Mouse (Mus musculus): ENCODE measurements at regions not wholly inside any gene's neighbourhood (a gene's known extent, or its start where the extent isn't known, plus 50 kb on each side); places are given as distances from the start of the nearest gene placed in this dataset.

DNA sequence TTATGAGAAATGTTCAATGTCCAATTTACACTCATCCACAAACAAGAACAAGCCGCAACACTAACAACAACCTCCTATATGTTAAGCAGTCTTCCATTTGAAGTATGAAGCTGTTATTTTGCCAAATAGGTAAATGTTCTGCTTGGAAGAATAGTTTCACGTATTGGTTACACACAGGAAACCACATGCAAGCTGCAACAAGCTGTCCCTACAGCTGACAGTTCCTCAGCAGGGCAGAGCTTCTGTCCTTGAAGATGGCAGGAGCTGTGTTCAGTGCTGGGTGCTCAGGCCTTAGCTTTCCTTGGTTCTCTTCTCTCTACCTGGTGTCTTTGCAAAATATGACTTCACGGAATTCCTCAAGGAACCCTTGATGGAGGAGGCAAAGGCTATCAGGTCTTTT, 294.1 kb upstream of the Rnaseh2b start:
- in situ Hi-C loops (cut with MboI), result no loop called here

DNA sequence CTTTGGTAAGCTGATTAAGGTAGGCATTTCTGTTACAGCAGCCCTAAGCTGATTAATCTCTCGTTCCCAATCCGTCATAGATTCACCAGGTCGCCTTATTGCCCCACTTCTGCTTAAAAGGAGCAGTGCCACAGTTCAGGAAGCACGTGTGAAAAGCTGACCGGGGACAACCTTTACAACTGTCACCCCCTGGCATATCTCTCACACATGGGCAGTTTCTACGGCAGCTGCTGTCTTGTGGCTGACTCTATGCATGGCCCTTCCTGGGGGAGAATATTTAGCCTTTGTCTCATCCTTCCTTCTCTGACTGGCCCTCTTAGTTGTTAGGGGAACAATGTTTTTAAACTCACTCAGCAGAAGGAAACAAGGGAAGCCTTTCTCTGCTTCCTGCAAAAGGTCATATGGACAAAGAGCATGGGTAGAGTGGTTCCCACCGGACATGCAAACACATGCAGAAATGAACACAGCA, 290.9 kb upstream of the Rnaseh2b start:
- in situ Hi-C loops (cut with MboI), result no loop called here

DNA sequence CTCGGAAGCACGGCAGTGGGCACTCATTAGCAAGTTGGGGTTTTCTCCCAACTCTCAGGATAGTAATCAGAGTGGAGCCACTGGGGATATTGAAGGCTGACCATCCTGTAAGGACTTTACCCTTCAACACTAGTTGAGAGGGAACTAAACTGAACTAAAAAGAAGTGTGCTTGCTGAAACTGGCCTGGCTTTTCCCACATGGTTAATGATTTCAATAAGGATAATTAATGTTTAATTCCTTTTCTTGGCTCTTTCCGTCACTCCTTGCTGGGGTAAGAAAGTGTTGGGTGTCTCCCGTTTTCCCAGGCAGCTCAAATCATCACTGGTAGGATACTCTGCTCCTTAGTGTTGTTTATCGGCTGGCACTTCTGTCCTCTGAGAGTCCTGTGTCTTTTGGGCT, 290.3 kb upstream of the Rnaseh2b start:
- in situ Hi-C loops (cut with MboI), result no loop called here

DNA sequence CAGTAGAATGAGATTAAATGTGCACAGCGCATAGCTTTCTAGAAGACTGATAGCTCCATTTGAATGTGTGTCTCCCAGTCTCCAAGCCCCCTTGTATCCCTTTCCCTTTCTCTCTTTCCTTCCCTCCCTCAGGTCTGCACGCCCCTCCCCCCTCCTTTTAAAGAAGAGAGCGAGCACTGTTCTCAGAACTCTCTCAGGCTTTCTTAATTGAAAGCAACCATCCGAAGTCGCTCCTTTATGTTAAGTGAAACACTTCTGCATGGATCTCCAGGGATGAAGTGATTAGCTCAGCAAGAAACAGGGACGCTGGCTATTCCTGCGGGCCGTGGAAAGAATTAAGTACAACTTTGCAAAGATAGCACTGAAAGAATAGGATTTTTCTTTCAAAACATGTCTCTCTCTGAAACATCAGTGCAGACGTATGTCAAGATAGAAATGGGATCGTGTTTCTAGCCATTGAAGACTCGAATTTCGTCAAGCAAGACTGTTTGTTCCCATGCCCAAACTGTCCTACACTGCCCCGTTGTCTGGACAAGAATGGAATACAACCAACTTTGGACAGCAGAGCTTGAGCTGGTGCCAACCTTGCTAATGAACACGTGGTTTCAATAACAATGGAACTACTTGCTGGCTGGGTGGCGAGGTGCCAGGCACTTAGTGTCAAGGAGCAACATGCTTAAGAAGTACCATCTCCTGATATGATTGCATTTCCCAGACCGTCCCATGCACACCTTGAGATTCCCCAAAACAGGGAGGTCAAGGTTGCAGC, 289.2 kb upstream of the Rnaseh2b start:
- in situ Hi-C loops (cut with MboI), result no loop called here

DNA sequence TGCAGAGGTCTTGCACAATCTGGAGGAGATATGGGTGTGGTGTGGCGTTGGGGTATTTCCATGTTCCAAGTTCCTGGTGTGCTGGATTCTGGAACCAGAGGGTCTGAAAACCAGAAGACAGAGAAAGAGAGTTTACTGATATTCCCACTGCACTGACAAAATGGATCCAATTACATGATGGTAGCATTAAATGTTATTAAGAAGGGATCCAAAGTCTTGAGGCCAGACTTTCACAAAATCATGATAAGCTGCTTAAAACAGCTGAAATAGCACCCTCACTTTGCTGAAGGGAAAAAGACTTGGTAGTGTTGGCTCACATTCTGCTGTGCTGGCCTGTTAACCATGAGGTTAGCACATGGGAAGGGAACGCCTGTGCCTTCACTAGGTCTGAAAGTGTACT, 288.6 kb upstream of the Rnaseh2b start:
- in situ Hi-C loops (cut with MboI), result no loop called here

DNA sequence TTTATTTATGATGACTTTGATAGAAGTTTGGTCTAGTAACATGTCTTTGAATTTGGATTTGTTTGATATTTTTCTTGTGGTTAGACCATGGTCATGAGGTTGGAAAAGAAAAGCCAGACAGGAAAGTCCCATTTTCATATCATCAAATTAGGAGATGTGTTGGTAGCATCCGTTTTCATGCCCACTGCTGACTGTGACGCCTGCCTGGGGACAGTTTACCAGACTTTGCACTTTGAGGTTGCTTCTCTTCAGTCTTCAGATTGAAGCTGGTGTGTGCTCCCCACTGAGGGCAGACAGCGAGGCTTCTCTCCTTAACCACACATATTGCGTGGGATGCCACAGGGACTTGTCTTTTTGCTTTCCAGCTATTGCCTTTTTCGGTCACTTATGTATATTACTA, 283.7 kb upstream of the Rnaseh2b start:
- in situ Hi-C loops (cut with MboI), result no loop called here

DNA sequence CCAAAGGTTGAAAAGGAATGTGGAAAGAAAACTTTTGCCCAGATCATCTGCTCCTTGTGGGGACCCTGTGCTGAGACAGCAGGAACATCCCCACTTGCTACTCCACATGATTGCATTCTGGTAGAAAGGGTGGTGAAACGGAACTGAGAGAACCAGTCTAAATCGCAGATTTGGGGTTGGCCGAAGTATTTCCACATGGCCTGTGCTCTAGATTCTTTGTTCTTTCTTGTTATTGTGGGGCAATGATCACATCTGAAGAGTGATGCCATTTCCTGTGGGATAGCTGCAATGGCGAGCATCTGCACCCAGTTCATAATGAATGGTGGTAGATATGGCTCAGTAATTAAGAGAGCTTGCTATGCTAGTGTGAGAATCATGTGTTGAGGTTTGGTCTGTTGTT, 273.6 kb upstream of the Rnaseh2b start:
- in situ Hi-C loops (cut with MboI), result no loop called here

DNA sequence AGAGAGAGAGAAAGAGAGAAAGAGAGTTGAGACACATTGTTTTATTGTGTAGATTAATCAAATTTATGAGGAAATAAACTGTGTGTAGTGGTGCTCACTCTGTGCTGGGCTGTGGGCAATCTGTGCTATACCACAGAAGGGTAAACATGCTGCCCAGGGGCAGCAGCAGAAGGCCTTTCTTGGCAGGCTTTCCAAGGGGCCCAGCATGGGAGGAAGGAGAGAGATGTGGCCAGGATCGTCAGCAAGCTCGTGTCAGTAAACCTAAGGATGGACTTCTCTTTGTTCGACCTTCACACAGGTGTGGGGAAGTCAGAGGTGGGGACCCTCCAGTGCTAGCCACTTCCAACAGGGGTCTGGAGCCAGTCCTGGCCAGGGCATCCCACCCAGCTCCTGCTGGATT, 271.4 kb upstream of the Rnaseh2b start:
- in situ Hi-C loops (cut with MboI), result no loop called here

DNA sequence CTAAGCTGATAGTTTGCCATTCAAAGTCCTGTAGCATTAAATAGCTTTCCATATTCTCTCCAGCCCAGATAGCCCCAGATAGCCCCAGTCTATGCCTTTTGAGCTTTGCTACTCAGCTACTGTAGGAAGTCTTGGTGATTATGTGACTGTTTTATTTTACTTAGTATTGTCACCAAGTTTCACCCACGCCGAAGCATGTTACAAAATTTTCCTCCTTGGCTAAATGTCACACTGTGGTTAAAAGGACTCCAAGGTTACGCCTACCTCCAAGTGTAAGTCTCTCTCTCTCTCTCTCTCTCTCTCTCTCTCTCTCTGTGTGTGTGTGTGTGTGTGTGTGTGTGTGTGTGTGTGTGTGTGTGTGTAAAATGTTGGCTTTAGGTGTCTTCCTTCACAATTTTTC, 270.2 kb upstream of the Rnaseh2b start:
- in situ Hi-C loops (cut with MboI), result no loop called here

DNA sequence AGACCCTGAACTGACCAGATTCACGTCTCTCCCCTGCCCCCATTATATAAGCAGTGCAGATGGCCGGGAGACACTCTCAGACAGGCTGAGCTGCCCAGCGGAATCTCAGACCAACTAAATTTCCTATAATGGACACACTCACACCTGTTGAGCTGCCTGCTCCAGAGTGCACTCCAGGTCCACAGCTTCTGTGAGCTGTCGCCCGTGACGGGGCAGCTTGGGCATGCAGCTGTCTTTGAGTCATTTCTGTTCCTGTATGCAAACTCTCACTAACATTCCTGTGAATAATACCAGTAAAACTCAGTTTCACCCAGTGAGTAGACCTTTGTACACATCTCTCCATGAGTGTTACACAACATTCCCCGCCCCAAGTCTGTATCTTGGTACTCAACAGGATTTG, 269.4 kb upstream of the Rnaseh2b start:
- in situ Hi-C loops (cut with MboI), result no loop called here

DNA sequence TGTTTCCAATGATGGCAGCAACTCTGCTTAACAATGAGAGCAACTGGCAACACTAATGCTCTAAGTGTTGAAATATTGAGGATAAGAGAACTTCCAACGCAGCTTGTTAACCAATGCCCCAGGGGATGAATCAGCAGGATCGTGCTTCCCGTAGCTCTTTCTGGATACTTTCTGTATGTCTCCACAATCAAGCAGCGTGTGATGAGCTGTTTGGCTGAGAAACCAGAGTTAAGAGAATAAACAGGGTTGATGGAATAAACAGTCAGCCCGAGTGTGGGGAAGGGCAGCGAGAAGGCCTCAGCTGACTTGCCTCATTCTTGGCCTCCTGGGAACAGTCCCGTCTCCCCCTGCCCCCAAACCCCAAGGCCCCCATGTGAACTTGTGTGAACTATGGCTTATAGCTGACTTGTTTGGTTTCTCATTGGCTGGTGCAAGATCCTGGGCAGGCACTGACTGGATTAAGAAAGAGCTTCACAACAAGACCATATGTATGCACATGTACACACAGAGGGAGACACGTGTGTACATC, 264.6 kb upstream of the Rnaseh2b start:
- in situ Hi-C loops (cut with MboI), result no loop called here

DNA sequence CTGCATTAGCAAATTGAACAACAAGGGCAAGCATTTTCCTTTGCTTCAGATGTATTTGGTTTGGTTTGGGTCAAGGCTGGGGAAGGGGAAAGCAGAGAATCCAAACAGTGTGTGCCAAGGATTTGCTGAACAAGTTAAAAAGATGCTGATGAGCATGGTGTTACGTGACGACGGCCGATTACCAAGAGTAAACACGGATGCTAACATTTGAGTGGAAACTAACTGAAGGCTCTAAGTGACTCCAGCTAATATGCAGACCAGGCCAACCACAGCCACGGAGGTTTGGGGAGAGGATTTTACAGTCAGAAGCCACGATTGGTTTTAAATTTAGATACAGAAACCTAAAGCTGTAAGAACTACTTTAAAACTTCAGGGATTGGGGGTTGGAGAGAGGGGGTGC, 262.3 kb upstream of the Rnaseh2b start:
- in situ Hi-C loops (cut with MboI), result loop anchor here (10.0 kb wide), 1 partner anchor 455 kb away; no protein-coding TSS in a partner anchor

DNA sequence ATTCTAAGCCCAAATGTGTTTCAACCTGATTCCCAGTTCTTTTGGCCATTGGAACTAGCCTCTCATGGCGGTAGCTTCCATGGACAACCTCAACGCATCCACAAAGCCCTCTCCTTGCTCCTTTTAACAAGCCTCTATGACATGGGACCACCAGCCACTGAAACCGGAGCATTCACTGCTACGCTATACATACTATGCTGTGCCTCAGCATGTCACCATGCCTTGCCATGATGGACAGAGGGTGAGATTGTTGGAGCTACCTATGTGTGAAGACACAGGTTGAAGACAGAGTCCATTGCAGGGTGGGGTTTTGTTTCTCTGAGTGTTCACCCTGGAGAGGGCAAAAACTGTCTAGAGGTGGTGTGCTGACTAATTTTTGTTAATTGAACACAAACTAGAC, 258.7 kb upstream of the Rnaseh2b start:
- in situ Hi-C loops (cut with MboI), result loop anchor here (10.0 kb wide), 1 partner anchor 459 kb away; no protein-coding TSS in a partner anchor

DNA sequence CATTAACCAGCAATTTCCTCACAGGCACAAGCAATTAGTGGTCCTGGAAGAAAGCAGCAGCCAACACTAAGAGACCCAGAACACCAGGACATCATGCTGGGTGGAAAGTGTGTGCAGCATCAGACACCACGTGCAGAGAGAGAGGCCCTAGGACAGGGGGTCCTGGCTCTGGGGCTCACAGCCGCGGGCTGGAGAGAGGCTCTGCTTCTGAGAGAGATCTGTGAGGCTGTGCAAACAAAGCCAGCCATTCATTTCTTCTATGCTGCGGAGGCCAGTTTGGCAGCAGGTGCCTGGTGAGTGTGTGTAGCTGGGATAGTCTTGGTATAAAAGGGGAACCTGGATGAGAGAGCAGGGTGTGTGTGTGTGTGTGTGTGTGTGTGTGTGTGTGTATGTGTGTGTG, 257.7 kb upstream of the Rnaseh2b start:
- in situ Hi-C loops (cut with MboI), result loop anchor here (10.0 kb wide), 1 partner anchor 460 kb away; no protein-coding TSS in a partner anchor

DNA sequence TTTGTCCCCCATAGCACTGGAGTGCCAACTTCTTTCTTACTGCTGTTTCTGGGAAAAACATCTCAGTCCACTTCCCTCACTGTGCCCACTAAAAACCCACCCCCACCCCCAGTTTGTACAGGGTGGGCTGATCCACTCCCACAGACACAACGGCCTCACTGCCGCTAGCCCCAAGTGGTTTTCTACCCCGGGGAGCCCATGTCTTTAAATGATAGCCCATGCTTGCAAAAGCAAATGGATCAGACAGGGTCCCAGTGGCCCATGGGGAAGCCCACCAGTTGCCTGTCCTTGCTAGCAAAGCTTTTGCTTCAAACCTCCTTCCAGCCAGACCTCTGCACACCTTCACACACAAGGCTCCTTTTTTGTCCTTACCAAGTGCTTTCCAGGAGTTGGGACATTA, 257.0 kb upstream of the Rnaseh2b start:
- in situ Hi-C loops (cut with MboI), result loop anchor here (10.0 kb wide), 1 partner anchor 461 kb away; no protein-coding TSS in a partner anchor

DNA sequence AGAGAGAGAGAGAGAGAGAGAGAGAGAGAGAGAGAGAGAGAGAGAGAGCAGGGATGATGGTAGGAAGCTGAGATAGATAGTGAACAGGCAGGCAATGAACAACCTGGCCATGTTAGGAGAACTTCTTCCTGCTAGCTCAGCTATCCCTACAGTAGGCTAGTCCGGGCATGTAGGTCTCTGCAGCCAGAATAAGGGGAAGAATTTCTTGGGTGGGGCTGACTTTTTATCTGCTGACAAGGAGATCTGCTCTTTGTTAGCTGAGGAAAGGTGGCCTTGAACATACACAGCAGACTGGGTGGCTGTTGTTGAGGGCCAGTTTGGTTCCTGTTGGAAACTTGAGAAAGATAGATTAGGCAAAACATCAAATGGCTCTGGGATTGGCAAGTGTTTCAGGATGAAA, 254.9 kb upstream of the Rnaseh2b start:
- in situ Hi-C loops (cut with MboI), result loop anchor here (10.0 kb wide), 1 partner anchor 463 kb away; no protein-coding TSS in a partner anchor

DNA sequence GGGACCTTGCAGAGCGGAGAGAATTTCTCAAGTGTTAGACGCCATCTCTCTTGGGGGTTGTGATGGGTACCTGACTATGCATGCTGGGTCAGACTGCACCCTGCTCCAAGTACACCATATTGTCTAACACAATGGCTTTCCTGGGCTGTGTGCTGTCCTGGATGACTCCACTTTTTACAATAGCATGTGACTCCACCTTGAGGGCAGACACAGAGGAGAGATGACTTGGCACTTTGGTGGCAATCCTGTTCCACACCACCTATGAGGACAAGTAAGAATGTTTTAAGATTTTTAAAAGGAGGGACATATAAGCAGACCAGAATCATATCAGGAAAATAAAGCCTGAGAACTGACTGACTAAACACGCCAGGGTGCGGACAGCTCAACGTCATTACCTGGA, 254.5 kb upstream of the Rnaseh2b start:
- in situ Hi-C loops (cut with MboI), result loop anchor here (10.0 kb wide), 1 partner anchor 463 kb away; no protein-coding TSS in a partner anchor

DNA sequence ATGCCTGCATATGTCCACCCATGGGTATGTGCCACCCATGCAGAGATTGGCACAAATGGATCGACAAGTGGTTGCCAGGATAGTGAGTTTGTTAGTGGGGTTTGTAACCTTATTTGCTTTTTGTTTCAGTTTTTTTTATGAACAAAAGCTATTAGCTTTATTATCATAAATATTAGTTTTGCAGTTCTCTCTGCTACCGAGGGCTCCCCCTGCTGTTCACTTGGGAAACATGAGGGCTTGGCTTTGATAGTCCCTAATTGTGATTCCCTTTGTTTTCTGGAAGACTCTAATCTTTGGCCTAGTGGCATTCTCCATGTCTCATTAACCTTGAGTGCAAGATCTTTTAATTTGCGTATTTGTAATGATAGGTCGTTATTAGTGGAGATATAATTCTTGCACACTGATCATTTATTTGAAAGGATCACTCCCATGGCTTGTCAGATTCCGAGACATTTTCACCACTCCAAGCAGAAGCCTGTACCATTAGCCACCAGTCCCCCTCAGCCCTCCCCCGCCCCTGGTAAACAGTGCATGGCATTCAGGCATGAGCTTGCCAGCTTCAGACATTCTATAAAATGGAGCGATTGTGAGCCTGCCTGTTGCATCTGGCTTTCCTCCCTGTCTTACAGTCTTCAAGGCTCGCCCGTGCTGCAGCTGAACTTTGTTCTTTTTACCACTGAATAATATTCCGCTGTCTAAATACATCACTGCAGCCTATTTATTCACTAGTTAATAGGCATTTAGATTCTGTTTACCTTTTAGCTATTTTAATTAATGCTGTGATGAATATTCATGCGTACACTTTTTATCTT, 249.9 kb upstream of the Rnaseh2b start:
- in situ Hi-C loops (cut with MboI), result no loop called here

DNA sequence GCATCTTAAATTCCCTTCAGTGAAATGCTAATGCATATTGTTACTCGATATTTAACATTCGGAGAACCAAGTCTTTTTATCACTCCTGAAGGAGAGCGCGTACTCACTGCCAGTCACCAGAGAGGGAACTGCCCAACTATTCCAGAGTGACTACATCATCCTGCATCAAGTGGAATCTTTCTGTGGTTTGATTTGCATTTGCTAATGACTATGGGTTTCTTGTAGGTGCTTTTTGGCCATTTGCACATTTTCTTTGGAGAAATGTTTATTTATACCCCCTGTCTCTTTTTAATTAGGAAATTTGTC, 249.3 kb upstream of the Rnaseh2b start:
- in situ Hi-C loops (cut with MboI), result no loop called here

DNA sequence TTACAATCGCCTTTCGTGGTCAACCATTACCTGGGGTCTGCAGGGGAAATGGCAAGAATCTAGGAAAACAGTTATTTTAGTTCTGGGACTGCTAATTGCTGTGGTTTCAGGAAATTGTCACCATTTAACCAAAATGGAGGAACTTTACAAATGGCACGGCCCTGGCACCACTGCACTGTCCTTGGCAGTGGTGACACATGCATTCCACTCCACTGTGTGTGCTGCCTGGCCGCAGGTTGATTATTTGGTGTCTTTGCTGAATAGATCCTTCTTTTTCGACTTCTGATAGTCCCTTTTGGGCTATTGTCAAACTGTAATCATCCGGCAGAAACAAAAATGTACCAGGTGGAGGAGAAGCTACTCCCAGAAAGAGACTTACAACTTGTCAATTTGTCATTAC, 241.4 kb upstream of the Rnaseh2b start:
- in situ Hi-C loops (cut with MboI), result no loop called here

DNA sequence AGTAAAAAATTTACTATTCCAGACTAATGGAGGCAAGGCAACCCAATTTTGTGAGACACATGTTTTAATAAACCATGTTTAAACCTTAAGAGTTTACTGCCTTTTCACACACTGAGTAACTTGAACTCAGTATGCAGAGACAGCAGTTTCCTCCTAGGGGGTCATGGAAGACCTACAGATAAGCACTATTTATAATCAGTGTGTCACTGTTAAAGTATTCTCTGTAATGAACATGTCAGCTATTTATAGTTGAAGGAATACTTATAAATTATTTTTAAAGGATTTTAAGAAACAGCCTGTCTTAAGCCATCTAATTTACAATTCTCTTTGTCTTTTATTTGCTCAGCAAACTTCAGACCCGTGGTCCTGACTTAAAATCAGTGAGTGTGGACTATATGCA, 240.5 kb upstream of the Rnaseh2b start:
- in situ Hi-C loops (cut with MboI), result no loop called here

DNA sequence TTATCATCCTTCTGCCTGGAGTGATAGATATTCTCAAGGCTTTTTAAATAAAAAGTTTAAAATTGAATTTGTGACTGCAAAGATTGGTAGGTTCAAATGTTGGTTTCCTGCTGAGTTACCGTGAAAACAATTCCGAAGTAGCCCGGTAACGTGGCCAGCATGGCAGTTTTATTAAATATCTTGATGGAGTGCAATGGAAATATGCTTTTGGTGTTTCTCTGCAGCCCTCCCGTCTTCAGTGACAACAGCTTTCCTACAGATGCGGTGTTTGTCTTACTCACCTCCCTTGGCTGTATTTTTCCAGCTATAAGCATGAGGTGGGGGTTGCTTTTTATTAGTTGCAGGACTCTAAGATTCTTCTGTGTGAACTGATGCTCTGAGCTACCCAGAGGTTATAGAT, 239.4 kb upstream of the Rnaseh2b start:
- in situ Hi-C loops (cut with MboI), result no loop called here

DNA sequence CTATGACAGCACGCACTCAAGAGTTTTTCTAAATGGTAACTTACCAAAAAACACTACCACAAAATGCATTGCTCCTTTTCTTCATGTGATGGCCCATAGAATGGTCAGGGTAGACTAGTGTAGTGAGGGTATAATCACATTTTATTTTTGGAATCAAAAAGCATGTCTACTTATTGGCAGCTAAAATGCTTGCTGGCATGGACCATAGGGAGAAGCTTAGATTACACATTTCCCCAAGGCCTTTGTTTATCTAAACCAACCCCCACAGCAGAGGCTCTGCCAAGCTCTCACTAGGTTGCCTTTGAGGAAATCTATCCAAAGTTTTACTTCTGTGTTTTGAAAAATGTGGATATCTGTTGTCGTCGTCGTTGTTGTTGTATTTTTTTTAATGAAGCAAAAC, 235.3 kb upstream of the Rnaseh2b start:
- in situ Hi-C loops (cut with MboI), result no loop called here
